25 mouse cellular contexts compared by ENCODE assay signal in the genomic region with DNA sequence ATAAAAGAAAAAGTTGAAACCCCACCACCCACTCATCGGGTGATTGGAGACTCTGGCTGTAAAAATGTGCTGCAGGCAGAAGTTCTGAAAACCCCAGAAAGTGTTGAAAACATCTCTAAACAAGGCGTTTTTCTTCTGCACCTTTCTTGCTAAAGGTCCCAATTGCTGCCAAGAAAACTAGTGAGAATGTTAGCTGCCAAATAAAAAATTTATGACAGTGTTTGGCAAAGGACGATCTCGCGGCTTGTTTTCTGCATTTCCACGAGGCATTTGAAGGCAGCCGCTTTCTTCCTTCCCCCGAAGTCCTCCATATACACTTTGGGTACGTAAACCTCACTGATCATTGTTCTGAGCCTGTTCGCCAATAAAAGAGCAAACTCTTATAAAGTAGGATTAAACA.
"Had no signal": no experiment of that assay in that cellular context is flagged by ENCODE, and none has a peak within 500 bp of the region (broad histone marks: within the 10 kb centered on the region; RNA-seq: fewer than 3 reads in every experiment).

No protein-coding gene starts in this region.

- H3K36me3 ChIP-seq: heart, embryonic 10.5 days; heart, embryonic 12.5 days; hindbrain, embryonic 10.5 days; hindbrain, embryonic 12.5 days; intestine, embryonic 15.5 days; limb, embryonic 15.5 days had no signal

- DNase-seq: gastrocnemius, adult 2 months; gastrocnemius, postnatal 10 days; gastrocnemius, postnatal 25 days; heart, adult 18-20 months; heart, postnatal 10 days; heart, postnatal 4 days; kidney, adult 18-20 months; kidney, adult 8-10 months; kidney, postnatal 10 days; kidney, postnatal 25 days; kidney, postnatal 4 days had no signal

- H3K27ac ChIP-seq: gastrocnemius, adult 2 months; heart, embryonic 10.5 days; hindbrain, embryonic 10.5 days; hindbrain, embryonic 12.5 days; hindbrain, embryonic 14.5 days; intestine, embryonic 15.5 days; layer of hippocampus, adult 2 months; left cerebral cortex, adult 2 months; liver, embryonic 12.5 days; liver, embryonic 14.5 days had no signal

- H3K9me3 ChIP-seq: heart, embryonic 10.5 days; heart, embryonic 12.5 days; hindbrain, embryonic 10.5 days; hindbrain, embryonic 12.5 days; intestine, embryonic 15.5 days; limb, embryonic 15.5 days; liver, embryonic 12.5 days had no signal

- ATAC-seq: hindbrain, embryonic 16.5 days; inflammation-experienced regulatory T-cells, adult 6 months; intestine, embryonic 15.5 days; intestine, postnatal 0 days; liver, embryonic 12.5 days had no signal

- H3K4me3 ChIP-seq: gastrocnemius, adult 2 months; heart, embryonic 10.5 days; heart, embryonic 12.5 days; hindbrain, embryonic 10.5 days; hindbrain, embryonic 12.5 days; intestine, embryonic 15.5 days; layer of hippocampus, adult 2 months; left cerebral cortex, adult 2 months; limb, embryonic 15.5 days; liver, embryonic 12.5 days had no signal

- H3K27me3 ChIP-seq: heart, embryonic 12.5 days; intestine, embryonic 15.5 days; limb, embryonic 15.5 days; liver, embryonic 12.5 days had no signal

- H3K4me2 ChIP-seq: heart, embryonic 12.5 days; hindbrain, embryonic 12.5 days; hindbrain, embryonic 14.5 days; intestine, embryonic 15.5 days; limb, embryonic 15.5 days; liver, embryonic 12.5 days had no signal

- H3K9ac ChIP-seq: heart, embryonic 12.5 days; hindbrain, embryonic 12.5 days; hindbrain, embryonic 14.5 days; intestine, embryonic 15.5 days; limb, embryonic 15.5 days; liver, embryonic 12.5 days; liver, embryonic 14.5 days had no signal
